Mouse (Mus musculus) heart, embryonic 14.5 days (tissue): ENCODE measurements around the gene Trpc7. TPM values are rescaled to one million over a fixed set of nuclear protein-coding genes. Genes with fewer than 3 reads are reported as not detected.

Experiments used
- ATAC-seq: fragments of 200-750 bp; cut with Nextera tagmentation; 2 replicates; pipeline ENCODE4 v1.8.0; 2017; ENCODE audit warnings: low read depth, moderate TSS enrichment; ENCODE audit not compliant: insufficient number of reproducible peaks, insufficient read depth, low FRiP score
- H3K27ac ChIP-seq, 2 experiments: fragments of 200-500 bp in 1 of 2; fragments of 300-500 bp in 1 of 2; sonication (generic) in 1 of 2; replicated peaks in 1 of 2; 2 replicates each; pipeline ENCODE4 v1.5.1; 2012 to 2014; ENCODE audit warnings: low read depth in 2 of 2, low read length in 2 of 2, control low read depth in 1 of 2, mild to moderate bottlenecking in 1 of 2, mixed read lengths in 1 of 2; ENCODE audit not compliant: control insufficient read depth in 1 of 2, insufficient read depth in 1 of 2
- H3K27me3 ChIP-seq: fragments of 300-500 bp; sonication (generic); 2 replicates; pipeline ENCODE4 v1.6.1; 2014; ENCODE audit warnings: mild to moderate bottlenecking, low read length, control low read depth; ENCODE audit not compliant: control insufficient read depth, insufficient read depth
- H3K36me3 ChIP-seq: fragments of 300-500 bp; sonication (generic); 2 replicates; pipeline ENCODE4 v1.6.1; 2014; ENCODE audit warnings: mild to moderate bottlenecking, control low read depth, low read length, mixed read lengths; ENCODE audit not compliant: control insufficient read depth, insufficient read depth
- H3K4me1 ChIP-seq, 2 experiments: fragments of 200-500 bp in 1 of 2; fragments of 300-500 bp in 1 of 2; sonication (generic) in 1 of 2; 2 replicates each; pipeline ENCODE4 v1.6.1; 2012 to 2014; ENCODE audit warnings: low read length in 2 of 2, control low read depth in 1 of 2, mixed read lengths in 1 of 2; ENCODE audit not compliant: control insufficient read depth in 2 of 2, insufficient read depth in 2 of 2
- H3K4me2 ChIP-seq: fragments of 300-500 bp; sonication (generic); 2 replicates; pipeline ENCODE4 v1.6.1; 2014; ENCODE audit warnings: mild to moderate bottlenecking, low read length
- H3K4me3 ChIP-seq, 2 experiments: fragments of 200-500 bp in 1 of 2; fragments of 300-500 bp in 1 of 2; sonication (generic) in 1 of 2; 2 replicates each; pipeline ENCODE4 v1.5.1; 2012 to 2014; ENCODE audit warnings: low read length in 2 of 2, mild to moderate bottlenecking in 2 of 2, control low read depth in 1 of 2, low read depth in 1 of 2, moderate library complexity in 1 of 2; ENCODE audit not compliant: control insufficient read depth in 1 of 2, insufficient read depth in 1 of 2
- H3K9ac ChIP-seq: fragments of 300-500 bp; sonication (generic); 2 replicates; pipeline ENCODE4 v1.6.1; 2014; ENCODE audit warnings: mild to moderate bottlenecking, low read length
- H3K9me3 ChIP-seq: fragments of 300-500 bp; sonication (generic); 2 replicates; pipeline ENCODE4 v1.6.1; 2016; ENCODE audit warnings: low read length, control low read depth; ENCODE audit not compliant: control insufficient read depth
- WGBS: fragments of 180-500 bp; shearing (Covaris S2); extraction: QIAGEN DNeasy Blood & Tissue Kit; methylation state at CpG from one replicate; pipeline ENCODE4 v1.1.7; 2014; 5-methylcytosine and 5-hydroxymethylcytosine counted together
- polyA plus RNA-seq: library from polyadenylated mRNA; unstranded; fragments of >200 nt; fragmentation: Nextera tagmentation; extraction: Ambion mirVana; gene quantifications from 2 replicates; pipeline ENCODE4 v1.2.1, GENCODE M21; 2014

Gene Trpc7
- polyA plus RNA-seq, 1 experiment from 2014 or later, result not detected

- H3K27me3 ChIP-seq, result peaks cover 19% of the 10 kb centered on the region
- WGBS, result 66% methylated on average over 10 of the region's 10 CpGs
- ATAC-seq, result no peak
- H3K4me1 ChIP-seq, result peaks cover 0 to 3% of the 10 kb centered on the region in 2 experiments; a peak in 1 of 4 replicates
- no peak overlapping the region for H3K27ac ChIP-seq
- H3K4me3 ChIP-seq, result no peak overlapping the region
- H3K4me2 ChIP-seq, result no peak overlapping the region
- no peak overlapping the region for H3K9ac ChIP-seq
- no peaks in the 10 kb centered on the region for H3K9me3 ChIP-seq
- H3K36me3 ChIP-seq, result peaks cover 8% of the 10 kb centered on the region; the same call in 1 of the 2 replicates
Observed at GRCm38 (mm10) chr13:56746739-56747532, 148.9 kb downstream of the Trpc7 start.

GRCm38 (mm10) chr13:56742325-56742901 is 153.4 kb downstream of the Trpc7 start:
- WGBS, result 86% methylated on average over 6 of the region's 6 CpGs
- H3K27me3 ChIP-seq, result no peaks in the 10 kb centered on the region
- no peak for ATAC-seq

DNA sequence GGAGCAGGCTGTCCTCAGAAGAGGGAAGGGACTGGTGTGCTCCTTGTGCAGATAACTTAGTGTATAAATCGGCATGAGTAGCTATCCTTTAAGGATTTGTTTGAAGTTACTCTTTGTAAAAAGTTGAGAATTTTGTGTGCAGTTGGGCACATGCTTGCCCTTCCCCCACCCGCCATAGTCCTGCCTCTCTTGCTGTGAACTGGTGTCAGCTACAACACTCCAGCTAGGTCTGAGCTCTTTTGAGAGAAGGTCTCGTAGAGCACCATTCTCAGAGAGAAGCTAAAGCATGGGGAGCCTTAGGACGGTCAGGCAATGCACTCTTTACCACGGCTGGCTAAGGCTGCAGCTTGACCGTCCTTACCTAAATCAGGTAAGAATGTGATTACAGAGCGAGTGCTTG is 154.1 kb downstream of the Trpc7 start:
- 82% methylated on average over 7 of the region's 7 CpGs for WGBS
- Histone ChIP-seq H3K4me1 (no peaks in the 10 kb centered on the region), H3K4me3 (no peak overlapping the region), H3K36me3 (peaks cover 50% of the 10 kb centered on the region), H3K4me2 (no peak overlapping the region), H3K27ac (no peak overlapping the region), H3K9me3 (no peaks in the 10 kb centered on the region), H3K9ac (no peak overlapping the region), H3K27me3 (no peaks in the 10 kb centered on the region)
- ATAC-seq, result no peak

More at GRCm38 (mm10) chr13:56742325-56742901, 153.4 kb downstream of the Trpc7 start:
- H3K36me3 ChIP-seq, result peaks cover 43% of the 10 kb centered on the region
- 0 out of 4 replicates have a peak, but pooled peaks cover 0 to 2% of the 10 kb centered on the region in 2 experiments for H3K4me1 ChIP-seq
- H3K9me3 ChIP-seq, result no peaks in the 10 kb centered on the region
- H3K4me3 ChIP-seq, result no peak overlapping the region
- no peak overlapping the region for H3K27ac ChIP-seq
- no peak overlapping the region for H3K9ac ChIP-seq
- H3K4me2 ChIP-seq, result no peak overlapping the region

DNA sequence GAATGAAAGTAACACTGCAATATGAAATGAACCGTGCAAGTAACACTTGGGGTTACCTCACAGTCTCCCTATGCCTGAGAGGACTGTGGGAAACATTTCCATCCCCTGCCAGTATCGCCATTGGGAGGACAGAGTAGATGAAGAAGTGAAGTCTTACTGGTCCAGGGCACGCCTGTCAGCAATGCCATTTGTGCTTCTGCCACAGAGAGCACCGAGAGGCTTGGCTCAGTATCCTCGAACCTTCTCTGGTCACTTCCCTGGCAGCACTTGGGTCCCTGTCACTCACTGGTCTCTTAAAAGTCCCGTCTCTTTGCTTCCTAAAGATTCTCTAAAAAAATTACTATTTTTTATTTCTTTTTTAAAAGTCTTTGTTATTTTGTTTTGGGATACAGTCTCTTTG is 155.3 kb downstream of the Trpc7 start:
- Histone ChIP-seq H3K27ac (no peak overlapping the region), H3K4me1 (no peaks in the 10 kb centered on the region), H3K4me3 (no peak overlapping the region), H3K9me3 (no peaks in the 10 kb centered on the region), H3K4me2 (no peak overlapping the region), H3K27me3 (no peaks in the 10 kb centered on the region), H3K9ac (no peak overlapping the region), H3K36me3 (peaks cover 60% of the 10 kb centered on the region)
- 82% methylated on average over 6 of the region's 6 CpGs for WGBS
- no peak for ATAC-seq

DNA sequence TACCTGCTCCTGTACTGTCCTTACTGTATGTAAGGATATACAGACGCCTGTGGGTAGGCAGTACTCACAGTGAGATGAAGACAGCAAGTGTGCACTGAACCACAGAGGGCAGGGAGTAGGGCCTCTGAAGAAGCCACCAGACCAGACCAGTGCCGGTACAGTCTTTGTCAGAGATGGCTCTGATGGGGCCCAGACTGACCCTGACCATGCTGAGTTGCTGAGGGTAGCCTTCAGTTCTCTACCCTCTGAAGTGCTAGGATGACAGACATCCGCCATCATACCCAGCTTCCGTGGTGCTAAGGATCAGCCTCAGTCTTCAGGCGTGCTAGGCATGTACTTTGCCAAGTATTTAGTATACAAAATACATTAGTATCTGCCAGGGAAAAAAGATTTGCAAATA is 156.2 kb downstream of the Trpc7 start:
- no peak overlapping the region for H3K4me3 ChIP-seq
- no peak overlapping the region for H3K4me2 ChIP-seq
- H3K27ac ChIP-seq, result no peak overlapping the region
- ATAC-seq, result 0 out of 2 replicates have a peak, but pooled peaks have one; percentile 26
- no peaks in the 10 kb centered on the region for H3K4me1 ChIP-seq
- H3K9ac ChIP-seq, result no peak overlapping the region
- H3K9me3 ChIP-seq, result no peaks in the 10 kb centered on the region
- H3K36me3 ChIP-seq, result peaks cover 62% of the 10 kb centered on the region
- 93% methylated on average over 5 of the region's 5 CpGs for WGBS
- no peaks in the 10 kb centered on the region for H3K27me3 ChIP-seq

DNA sequence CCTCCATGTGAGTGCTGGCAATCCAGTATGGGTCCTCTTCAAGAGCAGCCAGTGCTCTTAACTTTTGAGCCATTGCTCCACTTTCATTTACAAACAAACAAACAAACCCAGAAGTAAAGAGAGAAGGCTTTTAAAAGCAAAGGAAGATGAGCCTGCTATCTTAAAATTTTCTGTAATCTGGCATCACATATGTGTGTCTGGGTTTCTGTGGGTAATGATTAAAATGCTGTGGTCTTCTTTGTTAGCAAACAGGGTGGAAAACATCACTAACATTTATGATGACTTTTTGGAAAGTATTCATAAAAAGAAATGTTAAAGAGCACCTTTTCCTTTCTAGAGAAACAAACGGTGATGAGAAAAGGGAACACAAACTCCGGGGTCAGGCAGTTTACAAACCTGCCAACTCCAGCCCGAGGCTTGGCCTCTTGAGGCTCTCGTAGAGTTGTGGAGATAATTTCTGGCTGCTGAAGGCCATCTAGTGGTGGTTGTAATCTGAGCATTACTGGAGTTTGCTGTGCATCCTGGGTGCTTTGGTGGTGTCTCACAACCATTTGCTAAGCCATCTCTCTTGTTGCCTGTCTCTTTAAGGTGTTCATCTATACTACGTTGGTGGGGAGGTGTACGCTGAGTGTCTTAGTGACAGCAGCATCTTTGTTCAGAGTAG is 160.4 kb downstream of the Trpc7 start:
- Histone ChIP-seq H3K27ac (no peak overlapping the region), H3K9me3 (no peaks in the 10 kb centered on the region), H3K4me3 (no peak overlapping the region), H3K4me2 (no peak overlapping the region), H3K9ac (no peak overlapping the region), H3K4me1 (peaks cover 4 to 12% of the 10 kb centered on the region in 2 experiments; a peak in 2 of 4 replicates), H3K27me3 (no peaks in the 10 kb centered on the region), H3K36me3 (peaks cover 82% of the 10 kb centered on the region)
- ATAC-seq, result no peak
- 35% methylated on average over 6 of the region's 6 CpGs for WGBS

DNA sequence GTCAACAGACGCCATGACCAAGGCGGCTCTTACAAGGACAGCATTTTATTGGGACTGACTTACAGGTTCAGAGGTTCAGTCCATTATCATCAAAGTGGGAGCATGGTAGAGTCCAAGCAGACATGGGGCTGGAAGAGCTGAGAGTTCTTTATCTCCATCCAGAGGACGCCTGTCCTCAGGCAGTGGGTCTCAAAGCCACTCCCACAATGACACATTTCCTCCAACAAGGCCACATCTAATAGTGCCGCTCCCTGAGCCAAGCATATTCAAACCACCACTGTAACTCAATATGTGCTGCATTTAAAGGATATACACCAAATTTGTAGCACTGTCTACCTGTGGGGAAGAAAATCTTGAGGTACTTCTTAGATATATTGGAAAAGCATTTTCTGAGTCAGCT is 161.2 kb downstream of the Trpc7 start:
- no peak overlapping the region for H3K9ac ChIP-seq
- H3K4me3 ChIP-seq, result no peak overlapping the region
- H3K9me3 ChIP-seq, result no peaks in the 10 kb centered on the region
- H3K4me1 ChIP-seq, result peaks cover 4 to 12% of the 10 kb centered on the region in 2 experiments; a peak in 2 of 4 replicates
- H3K27me3 ChIP-seq, result no peaks in the 10 kb centered on the region
- peaks cover 82% of the 10 kb centered on the region for H3K36me3 ChIP-seq
- 64% methylated on average over 4 of the region's 4 CpGs for WGBS
- no peak for ATAC-seq
- H3K27ac ChIP-seq, result no peak overlapping the region
- H3K4me2 ChIP-seq, result no peak overlapping the region
